Mouse (Mus musculus): Measurements from ENCODE around the gene Ugt1a6a.
"Not testable (repeated sequence)": the region's sequence is repeated elsewhere in the genome, so short reads cannot be mapped to it uniquely, and the experiment has no call there.

Gene Ugt1a6a

DNA sequence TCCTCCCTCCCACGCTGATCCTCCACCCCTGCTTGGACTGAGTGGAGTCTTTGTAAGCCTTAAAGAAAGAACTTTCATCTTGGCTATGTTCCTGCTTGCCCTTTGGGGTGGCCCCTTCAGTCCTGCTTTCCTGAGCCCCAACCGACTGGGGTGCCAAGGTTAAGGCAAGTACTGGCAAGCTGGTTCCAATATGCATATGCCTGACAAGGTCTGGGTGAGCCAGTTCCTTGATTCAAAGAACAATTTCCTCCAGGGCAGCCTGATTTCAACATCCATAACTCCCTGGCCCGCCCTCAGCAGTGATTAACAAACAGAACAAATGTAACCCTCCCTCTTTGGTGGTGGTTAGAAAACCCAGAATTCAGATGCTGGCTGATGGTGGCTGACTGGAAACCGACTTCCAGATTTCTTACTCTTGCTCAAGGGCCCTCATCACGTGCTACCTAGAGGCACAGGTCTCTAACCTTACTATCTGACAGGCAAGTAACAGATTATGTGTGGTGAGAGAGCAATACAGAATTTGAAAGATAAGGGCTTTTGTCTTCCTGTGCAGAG, at the start of gene Ugt1a6a:
Gene Ugt1a6a, plus strand, starts transcription at position 353 of the 555 bp plus-strand sequence.
- DNase-seq (ENCODE audit: low spot score in 2 of 2) = peak; percentile 48 to 84

DNA sequence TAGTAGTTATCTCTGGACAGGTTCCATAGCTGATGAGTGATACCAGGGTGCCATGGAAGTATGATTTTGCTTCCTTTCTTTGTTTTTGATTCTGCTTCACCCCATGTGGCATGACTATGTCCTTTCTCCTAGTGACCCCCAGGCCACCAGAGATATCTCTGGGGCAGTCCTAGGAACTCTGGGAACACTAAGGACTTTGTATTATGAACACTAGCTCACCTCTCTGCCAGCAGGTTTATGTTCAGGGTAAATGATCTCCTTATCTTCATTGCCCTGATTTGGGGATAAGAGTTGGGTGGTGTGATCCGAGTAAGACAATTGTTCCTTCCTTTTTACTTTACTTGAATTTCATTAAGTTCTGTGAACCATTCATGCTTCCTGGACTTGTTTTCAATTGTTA, 48.5 kb upstream of the Ugt1a6a start:
- DNase-seq (ENCODE audit: low spot score in 2 of 2) = no peak

DNA sequence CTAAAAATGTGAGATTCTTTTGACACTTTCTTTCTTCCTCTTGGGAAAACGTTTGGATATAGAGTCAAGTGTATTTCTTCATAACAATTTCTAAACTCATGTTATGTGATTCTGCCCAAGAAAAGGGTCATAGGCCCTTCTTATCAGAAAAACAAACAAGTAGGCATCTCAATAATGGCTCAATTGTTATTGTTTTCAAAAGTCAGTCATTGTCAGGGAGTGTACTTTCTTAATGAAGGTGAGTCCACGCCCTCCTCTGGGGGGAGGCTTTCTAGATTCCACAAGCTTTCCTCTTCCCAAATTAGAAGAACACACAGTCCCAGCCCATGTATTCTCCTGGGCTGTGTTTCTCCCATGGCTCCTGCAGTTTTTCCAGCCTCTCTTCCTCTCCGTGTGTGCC, 47.1 kb upstream of the Ugt1a6a start, which contains the start of gene Ugt1a8:
Gene Ugt1a8, plus strand, starts transcription at position 301 of the 400 bp plus-strand sequence.
- DNase-seq (ENCODE audit: low spot score in 2 of 2) = no peak

- DNase-seq (ENCODE audit: low spot score in 2 of 2) = no peak
Observed at GRCm38 (mm10) chr1:88092341-88092740, 42.3 kb upstream of the Ugt1a6a start.

GRCm38 (mm10) chr1:88094270-88094676, 40.3 kb upstream of the Ugt1a6a start:
- DNase-seq (ENCODE audit: low spot score in 2 of 2) = not testable (repeated sequence)

DNA sequence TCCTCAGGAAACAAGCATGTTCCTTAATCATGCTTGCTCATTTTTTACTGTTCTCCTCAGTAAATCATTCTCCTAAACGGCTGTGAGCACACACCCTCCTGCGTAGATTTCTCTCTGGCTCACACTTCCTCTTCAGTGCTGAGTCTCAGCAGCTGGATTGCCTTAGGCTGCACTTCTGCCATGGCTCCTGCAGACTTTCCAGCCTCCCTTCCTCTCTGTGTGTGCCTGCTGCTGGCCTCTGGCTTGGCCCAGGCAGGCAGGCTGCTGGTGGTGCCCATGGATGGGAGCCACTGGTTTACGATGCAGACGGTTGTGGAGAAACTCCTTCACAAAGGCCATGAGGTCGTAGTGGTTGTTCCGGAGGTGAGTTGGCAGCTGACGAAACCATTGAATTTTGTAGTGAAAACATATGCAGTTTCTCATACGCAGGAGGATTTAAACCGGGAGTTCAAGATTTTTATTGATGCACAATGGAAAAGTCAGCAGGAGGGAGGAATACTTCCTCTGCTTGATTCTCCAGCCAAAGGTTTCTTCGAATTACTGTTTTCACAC, 39.6 kb upstream of the Ugt1a6a start, which contains the start of gene Ugt1a7c:
Gene Ugt1a7c, plus strand, starts transcription at position 122 of the 552 bp plus-strand sequence.
- peak; percentile 57 to 60 for DNase-seq (ENCODE audit: low spot score in 2 of 2)

- peak in 1 of 2 experiments; percentile 45 for DNase-seq (ENCODE audit: low spot score in 2 of 2)
Observed at GRCm38 (mm10) chr1:88098546-88098945, 36.1 kb upstream of the Ugt1a6a start.

- not testable (repeated sequence) for DNase-seq (ENCODE audit: low spot score in 2 of 2)
Observed at GRCm38 (mm10) chr1:88099691-88100090, 34.9 kb upstream of the Ugt1a6a start.

- DNase-seq (ENCODE audit: low spot score in 2 of 2) = peak in 1 of 2 experiments; percentile 62
Observed at GRCm38 (mm10) chr1:88103019-88103418, 31.6 kb upstream of the Ugt1a6a start, which contains the start of gene Ugt1a6b. Gene Ugt1a6b (plus strand): TSS chr1:88103252.

GRCm38 (mm10) chr1:88103697-88104468, 30.7 kb upstream of the Ugt1a6a start:
- DNase-seq (ENCODE audit: low spot score in 2 of 2) = not testable (repeated sequence)

DNA sequence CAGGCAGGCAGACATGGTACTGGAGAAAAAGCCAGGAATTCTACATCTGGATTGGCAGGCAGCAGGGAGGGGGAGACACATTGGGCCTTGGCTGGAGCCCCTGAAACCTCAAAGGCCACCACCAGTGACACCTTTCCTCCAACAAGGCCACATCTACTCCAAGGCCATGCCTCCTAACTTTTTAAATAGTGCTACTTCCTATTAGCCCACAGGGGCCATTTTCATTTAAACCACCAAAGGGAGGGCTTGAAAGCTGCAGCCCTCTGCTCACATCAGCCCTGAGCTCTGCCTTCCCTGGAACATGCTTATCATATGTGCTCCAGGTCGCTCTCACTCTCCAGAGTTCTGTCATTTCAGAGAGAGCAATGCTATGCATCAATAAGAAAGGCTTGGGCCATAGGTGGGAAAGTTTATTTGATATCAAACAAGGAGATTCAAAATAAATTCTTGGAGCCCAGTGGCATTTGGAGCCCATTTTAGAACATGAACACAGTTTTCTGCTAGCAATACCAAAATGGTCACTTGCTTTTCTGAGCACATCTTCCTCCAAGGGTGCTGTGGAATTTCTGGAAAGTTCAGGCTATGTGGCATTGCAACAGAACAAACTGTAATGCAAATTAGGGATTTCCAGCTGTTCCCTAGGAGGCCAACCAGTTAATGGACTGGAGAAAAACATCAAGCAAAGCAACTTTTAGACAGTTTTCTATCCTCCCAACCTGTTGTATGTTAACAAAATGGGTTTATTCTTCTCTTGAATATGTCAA, 29.8 kb upstream of the Ugt1a6a start:
- no peak for DNase-seq (ENCODE audit: low spot score in 2 of 2)

GRCm38 (mm10) chr1:88105656-88106055, 29.0 kb upstream of the Ugt1a6a start:
- DNase-seq (ENCODE audit: low spot score in 2 of 2) = no peak

DNA sequence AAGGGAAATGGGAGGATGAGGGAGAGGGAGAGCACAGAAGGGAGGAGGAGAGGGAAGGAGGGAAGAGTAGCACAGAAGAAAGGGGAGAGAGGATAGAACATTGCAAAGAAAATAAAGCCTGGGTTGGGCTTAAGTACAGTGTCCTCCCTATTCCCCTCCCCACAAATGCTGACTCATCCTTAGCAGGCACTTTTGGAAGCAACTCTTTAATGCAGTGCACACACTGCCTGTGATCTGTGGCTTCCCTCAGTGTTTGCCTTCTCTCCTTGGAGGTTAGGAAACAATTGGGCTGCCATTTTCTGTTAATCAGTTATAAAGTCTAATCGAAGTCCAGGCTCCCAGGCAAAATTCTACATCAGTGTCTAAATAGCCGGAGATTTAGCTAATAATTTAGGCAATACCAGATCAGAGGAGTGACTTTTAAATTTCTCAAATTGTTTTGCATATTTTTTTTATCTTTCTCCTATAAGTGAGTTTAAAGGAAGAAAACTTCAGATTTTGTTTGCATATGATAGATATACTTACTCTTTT, 25.5 kb upstream of the Ugt1a6a start:
- not testable (repeated sequence) for DNase-seq (ENCODE audit: low spot score in 2 of 2)

GRCm38 (mm10) chr1:88109604-88110003, 25.0 kb upstream of the Ugt1a6a start:
- not testable (repeated sequence) for DNase-seq (ENCODE audit: low spot score in 2 of 2)

DNA sequence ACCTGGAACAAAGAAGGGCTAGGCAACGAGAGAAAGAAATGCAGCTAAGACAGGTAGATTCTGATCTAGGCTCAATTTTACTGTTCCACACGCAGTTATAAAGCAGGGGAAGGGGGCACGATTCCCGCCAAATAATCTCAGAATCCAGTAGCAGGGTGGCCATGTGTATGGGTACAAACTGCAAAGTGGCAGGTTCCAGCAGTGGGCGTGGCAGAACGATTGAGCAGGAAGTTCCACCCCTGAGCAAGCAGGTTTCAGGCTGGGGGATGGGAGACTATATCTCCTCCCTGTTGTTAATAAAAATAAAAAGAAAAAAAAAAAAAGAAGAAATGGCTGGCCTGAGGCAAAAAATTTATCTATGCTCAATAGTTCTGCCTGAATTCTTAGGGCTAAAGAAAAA, 21.8 kb upstream of the Ugt1a6a start:
- DNase-seq (ENCODE audit: low spot score in 2 of 2) = not testable (repeated sequence)

DNA sequence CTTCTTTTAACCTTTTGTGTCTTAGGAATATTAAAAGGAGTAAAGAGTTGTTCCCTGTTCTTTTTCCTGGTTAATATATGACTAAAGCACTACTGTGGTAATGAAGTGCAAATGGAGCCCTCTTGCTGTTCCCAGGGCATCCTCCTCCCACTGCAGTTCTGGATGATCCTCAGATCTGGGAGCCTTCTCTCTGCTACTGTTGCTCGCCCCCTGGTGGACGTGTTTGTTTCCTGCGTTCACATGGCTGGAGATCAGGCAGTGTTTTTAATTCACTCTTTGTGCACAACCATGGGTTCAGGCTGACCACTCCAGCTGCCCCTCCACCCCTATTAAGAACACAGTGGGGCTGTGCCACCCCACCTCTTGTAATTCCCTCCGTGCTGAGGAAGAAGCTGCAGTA, 14.1 kb upstream of the Ugt1a6a start:
- DNase-seq (ENCODE audit: low spot score in 2 of 2) = not testable (repeated sequence)

DNA sequence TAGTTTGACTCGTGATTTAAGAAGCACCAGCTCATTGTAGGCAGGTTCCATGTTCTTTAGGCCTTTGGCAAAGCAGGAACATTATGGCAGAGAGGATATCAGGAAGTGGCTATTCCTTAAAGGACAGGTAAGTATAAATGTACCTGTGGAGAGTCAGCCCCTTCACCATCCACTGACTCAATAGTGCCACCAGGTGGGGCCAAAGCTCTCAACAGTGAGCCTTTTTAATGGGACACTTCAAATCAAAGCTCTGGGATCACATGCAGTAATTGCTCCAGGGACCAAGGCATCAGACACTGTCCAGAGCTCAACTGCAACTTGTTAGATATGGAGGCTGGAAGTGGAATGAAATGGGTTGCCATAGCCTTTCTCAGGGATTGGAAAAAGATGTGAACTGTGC, 13.1 kb upstream of the Ugt1a6a start:
- not testable (repeated sequence) for DNase-seq (ENCODE audit: low spot score in 2 of 2)

DNA sequence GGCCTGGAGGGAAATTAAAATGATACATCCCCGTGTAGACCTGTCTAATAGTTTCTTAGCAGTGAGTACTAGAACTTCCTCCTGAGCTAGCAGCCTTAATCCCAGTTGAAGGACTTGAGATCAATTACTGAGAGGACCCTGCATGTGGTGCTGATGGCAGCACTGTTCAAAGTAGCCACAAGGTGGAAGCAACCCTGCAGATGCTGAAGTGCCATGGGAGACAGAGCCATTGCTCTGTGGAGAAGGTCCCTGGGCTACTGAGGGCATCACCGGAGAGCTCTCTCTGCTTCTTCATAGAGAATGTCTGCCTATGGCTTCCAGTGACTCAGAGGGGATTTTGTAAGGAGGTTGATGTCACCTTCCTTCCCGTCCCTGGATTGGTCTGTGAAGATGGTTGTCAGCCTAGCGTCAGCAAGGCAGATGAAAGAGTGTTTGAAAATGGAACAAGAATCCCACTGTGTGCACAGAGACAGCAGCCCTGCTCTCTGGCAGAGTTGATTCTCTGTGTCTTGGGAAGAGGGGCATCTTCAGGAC, 8.7 kb upstream of the Ugt1a6a start:
- not testable (repeated sequence) for DNase-seq (ENCODE audit: low spot score in 2 of 2)

GRCm38 (mm10) chr1:88129091-88129490, 5.5 kb upstream of the Ugt1a6a start:
- DNase-seq (ENCODE audit: low spot score in 2 of 2) = not testable (repeated sequence)

GRCm38 (mm10) chr1:88130223-88130622, 4.4 kb upstream of the Ugt1a6a start:
- DNase-seq (ENCODE audit: low spot score in 2 of 2) = not testable (repeated sequence)

DNA sequence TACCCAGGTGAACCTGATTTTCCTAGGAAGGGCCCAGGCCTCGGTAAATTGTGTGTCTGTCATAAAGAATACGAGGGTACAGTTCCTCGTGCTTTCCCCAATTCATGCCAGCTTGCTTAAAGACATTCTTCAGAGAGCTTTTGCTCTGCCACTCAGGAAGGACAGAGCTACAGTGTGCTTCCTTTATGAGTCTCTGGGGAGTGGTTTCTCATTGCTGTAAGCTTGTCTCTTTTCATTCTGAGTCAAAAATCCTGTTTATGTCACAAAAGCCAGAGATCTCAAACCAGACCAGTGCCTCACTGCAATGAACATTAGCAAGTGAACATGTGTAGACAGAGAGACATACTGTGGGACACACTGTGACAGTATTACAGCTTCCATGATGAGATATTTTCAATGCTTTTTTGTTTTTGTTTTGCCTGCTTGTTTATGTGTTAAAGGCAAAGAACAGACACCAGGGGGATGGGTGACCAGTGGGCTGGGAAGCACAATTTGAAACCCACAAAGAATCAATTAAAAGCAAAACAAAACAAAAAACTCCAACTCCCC, 627 bp upstream of the Ugt1a6a start:
- no peak for DNase-seq (ENCODE audit: low spot score in 2 of 2)
